Mouse (Mus musculus): ENCODE measurements around the gene Olfr1290.

- TF ChIP-seq POLR2A (IDR thresholded peaks at IDR 0.05; ENCODE audit: insufficient read depth, low read length): no peak
- TF ChIP-seq CTCF (IDR thresholded peaks at IDR 0.05; ENCODE audit: low read depth, low read length): no peak
Observed at GRCm38 (mm10) chr2:111448842-111449241, 44.8 kb downstream of the Olfr1290 start, which contains the start of gene Olfr1287.

Measured in ES-Bruce4 (cell line).